Mouse (Mus musculus): ENCODE data around the gene Strn3. TPM values are rescaled to one million over a fixed set of nuclear protein-coding genes. Genes with fewer than 3 reads are reported as not detected.

Gene Strn3
- total and polyA plus RNA-seq, 3 experiments = 19.0 to 46.3 (median 29.4) TPM

GRCm38 (mm10) chr12:51623366-51623694 lies 68.4 kb downstream of the Strn3 start:
- H3K9ac ChIP-seq (ENCODE audit: control insufficient read depth, low read depth, low read length, poor library complexity, severe bottlenecking) = no peak overlapping the region
- H3K36me3 ChIP-seq (ENCODE audit: control insufficient read depth in 1 of 2, insufficient read depth in 2 of 2, low read length in 2 of 2) = peaks cover 4 to 33% of the 10 kb centered on the region in 2 experiments; a peak in 3 of 4 replicates
- no peaks in the 10 kb centered on the region for H3K9me3 ChIP-seq (replicated peaks; ENCODE audit: insufficient read depth, low read length)
- no peak for DNase-seq (ENCODE audit: low read depth, low spot score)
- H3K4me3 ChIP-seq (ENCODE audit: control insufficient read depth in 1 of 2, insufficient read depth in 1 of 2, low read depth in 2 of 2, low read length in 2 of 2) = no peak overlapping the region
- H3K79me2 ChIP-seq (ENCODE audit: control insufficient read depth, insufficient read depth, low read length, poor library complexity) = no peaks in the 10 kb centered on the region
- no peak overlapping the region for H3K27ac ChIP-seq (ENCODE audit: control insufficient read depth, low read depth, low read length)
- no peaks in the 10 kb centered on the region for H3K27me3 ChIP-seq (ENCODE audit: control insufficient read depth in 1 of 2, insufficient read depth in 2 of 2, low read length in 2 of 2)
- H3K4me1 ChIP-seq (ENCODE audit: control insufficient read depth in 1 of 2, insufficient read depth in 2 of 2, low read length in 2 of 2) = peaks cover 0 to 2% of the 10 kb centered on the region in 2 experiments; a peak in 1 of 4 replicates
- TF ChIP-seq UBTF (IDR thresholded peaks at IDR 0.05; ENCODE audit: borderline replicate concordance, insufficient read depth, low read depth, low read length) = no peak
- no peak for TF ChIP-seq MXI1 (IDR thresholded peaks at IDR 0.05; ENCODE audit: low read depth, low read length)
- TF ChIP-seq E2F4 (IDR thresholded peaks at IDR 0.05; ENCODE audit: borderline replicate concordance, low read depth, low read length) = no peak
- TF ChIP-seq CTCF (IDR thresholded peaks at IDR 0.05 in 2 of 3, conservative IDR thresholded peaks at IDR 0.05 in 1 of 3; ENCODE audit: control insufficient read depth in 1 of 3, insufficient read depth in 1 of 3, low read depth in 2 of 3, low read length in 3 of 3, poor library complexity in 1 of 3, severe bottlenecking in 1 of 3) = no peak
- TF ChIP-seq ZNF384 (IDR thresholded peaks at IDR 0.05; ENCODE audit: low read depth, low read length) = no peak
- no peak for TF ChIP-seq USF1 (IDR thresholded peaks at IDR 0.05; ENCODE audit: low read depth, low read length)
- TF ChIP-seq RCOR1 (IDR thresholded peaks at IDR 0.05; ENCODE audit: low read depth, low read length) = no peak
- no peak for TF ChIP-seq ZMIZ1 (IDR thresholded peaks at IDR 0.05; ENCODE audit: low read depth, low read length)
- no peak for TF ChIP-seq ZC3H11A (IDR thresholded peaks at IDR 0.05; ENCODE audit: low read depth, low read length)
- no peak for TF ChIP-seq CHD2 (IDR thresholded peaks at IDR 0.05; ENCODE audit: low read length)

GRCm38 (mm10) chr12:51622670-51623365 lies 68.9 kb downstream of the Strn3 start:
- Histone ChIP-seq H3K4me1 (ENCODE audit: control insufficient read depth in 1 of 2, insufficient read depth in 2 of 2, low read length in 2 of 2) (peaks cover 0 to 2% of the 10 kb centered on the region in 2 experiments; a peak in 1 of 4 replicates), H3K79me2 (ENCODE audit: control insufficient read depth, insufficient read depth, low read length, poor library complexity) (no peaks in the 10 kb centered on the region), H3K9ac (ENCODE audit: control insufficient read depth, low read depth, low read length, poor library complexity, severe bottlenecking) (no peak overlapping the region), H3K4me3 (ENCODE audit: control insufficient read depth in 1 of 2, insufficient read depth in 1 of 2, low read depth in 2 of 2, low read length in 2 of 2) (no peak overlapping the region), H3K36me3 (ENCODE audit: control insufficient read depth in 1 of 2, insufficient read depth in 2 of 2, low read length in 2 of 2) (peaks cover 4 to 32% of the 10 kb centered on the region in 2 experiments; a peak in 3 of 4 replicates), H3K27me3 (ENCODE audit: control insufficient read depth in 1 of 2, insufficient read depth in 2 of 2, low read length in 2 of 2) (no peaks in the 10 kb centered on the region), H3K9me3 (replicated peaks; ENCODE audit: insufficient read depth, low read length) (no peaks in the 10 kb centered on the region), H3K27ac (ENCODE audit: control insufficient read depth, low read depth, low read length) (no peak overlapping the region)
- peak; percentile 43 for DNase-seq (ENCODE audit: low read depth, low spot score)
- TF ChIP-seq ZC3H11A (IDR thresholded peaks at IDR 0.05; ENCODE audit: low read depth, low read length) (peak; percentile 25; the same call in 1 of the 2 replicates), CTCF (IDR thresholded peaks at IDR 0.05 in 2 of 3, conservative IDR thresholded peaks at IDR 0.05 in 1 of 3; ENCODE audit: control insufficient read depth in 1 of 3, insufficient read depth in 1 of 3, low read depth in 2 of 3, low read length in 3 of 3, poor library complexity in 1 of 3, severe bottlenecking in 1 of 3) (peak in 1 of 3 experiments; percentile 47; a peak in 2 of 6 replicates), ZMIZ1 (IDR thresholded peaks at IDR 0.05; ENCODE audit: low read depth, low read length) (no peak), NELFE (IDR thresholded peaks at IDR 0.05; ENCODE audit: low read depth, low read length) (no peak), KAT2A (conservative IDR thresholded peaks at IDR 0.05; ENCODE audit: low read depth, low read length) (no peak), MAX (IDR thresholded peaks at IDR 0.05; ENCODE audit: low read length) (no peak), CHD1 (IDR thresholded peaks at IDR 0.05; ENCODE audit: low read depth, low read length) (no peak), EP300 (IDR thresholded peaks at IDR 0.05; ENCODE audit: low read depth in 1 of 2, low read length in 2 of 2) (no peak), RCOR1 (IDR thresholded peaks at IDR 0.05; ENCODE audit: low read depth, low read length) (no peak), MXI1 (IDR thresholded peaks at IDR 0.05; ENCODE audit: low read depth, low read length) (no peak), SMC3 (IDR thresholded peaks at IDR 0.05; ENCODE audit: low read depth, low read length) (peak; percentile 47), ZKSCAN1 (IDR thresholded peaks at IDR 0.05; ENCODE audit: low read depth, low read length) (no peak), POLR2A (IDR thresholded peaks at IDR 0.05; ENCODE audit: control insufficient read depth in 1 of 2, insufficient read depth in 1 of 2, low read depth in 1 of 2, low read length in 2 of 2, poor library complexity in 1 of 2) (no peak), CHD2 (IDR thresholded peaks at IDR 0.05; ENCODE audit: low read length) (no peak), USF2 (IDR thresholded peaks at IDR 0.05; ENCODE audit: borderline replicate concordance in 1 of 2, insufficient read depth in 1 of 2, low read depth in 1 of 2, low read length in 2 of 2) (no peak), BHLHE40 (IDR thresholded peaks at IDR 0.05; ENCODE audit: borderline replicate concordance, low read depth, low read length) (no peak), JUND (IDR thresholded peaks at IDR 0.05; ENCODE audit: low read depth, low read length) (no peak), MYC (IDR thresholded peaks at IDR 0.05; ENCODE audit: low read depth, low read length) (no peak), NRF1 (IDR thresholded peaks at IDR 0.05; ENCODE audit: insufficient read depth, low read depth, low read length, poor library complexity, severe bottlenecking) (no peak), SIN3A (IDR thresholded peaks at IDR 0.05; ENCODE audit: low read length) (no peak), POLR2AphosphoS2 (IDR thresholded peaks at IDR 0.05; ENCODE audit: low read length) (no peak), ETS1 (IDR thresholded peaks at IDR 0.05; ENCODE audit: low read depth, low read length) (no peak), RAD21 (IDR thresholded peaks at IDR 0.05; ENCODE audit: low read depth, low read length) (peak; percentile 46)
